Mouse (Mus musculus) midbrain, embryonic 11.5 days (tissue): Measurements from ENCODE around the gene Helt. TPM values are rescaled to one million over a fixed set of nuclear protein-coding genes. Genes with fewer than 3 reads are reported as not detected.

Experiments used
- ATAC-seq: fragments of 200-750 bp; cut with Nextera tagmentation; 2 replicates; pipeline ENCODE4 v1.8.0; 2017; ENCODE audit warnings: moderate TSS enrichment, moderate library complexity; ENCODE audit not compliant: low FRiP score
- DNase-seq: peaks from one replicate; pipeline ENCODE4 v3.0.0; 2015; ENCODE audit warnings: low spot score; ENCODE audit errors: missing footprints
- H3K27ac ChIP-seq: fragments of 300-500 bp; sonication (generic); 2 replicates; pipeline ENCODE4 v1.5.1; 2014; ENCODE audit warnings: low read depth, low read length
- H3K27me3 ChIP-seq: fragments of 300-500 bp; sonication (generic); 2 replicates; pipeline ENCODE4 v1.6.1; 2014; ENCODE audit warnings: mild to moderate bottlenecking, low read length, moderate library complexity, mixed read lengths; ENCODE audit not compliant: control insufficient read depth, insufficient read depth
- H3K36me3 ChIP-seq: fragments of 300-500 bp; sonication (generic); 2 replicates; pipeline ENCODE4 v1.6.1; 2014; ENCODE audit warnings: mild to moderate bottlenecking, low read length, moderate library complexity, mixed read lengths; ENCODE audit not compliant: control insufficient read depth, insufficient read depth
- H3K4me1 ChIP-seq: fragments of 300-500 bp; sonication (generic); 2 replicates; pipeline ENCODE4 v1.6.1; 2014; ENCODE audit warnings: low read length; ENCODE audit not compliant: control insufficient read depth, insufficient read depth
- H3K4me2 ChIP-seq: fragments of 300-500 bp; sonication (generic); 2 replicates; pipeline ENCODE4 v1.6.1; 2014; ENCODE audit warnings: mild to moderate bottlenecking, moderate library complexity
- H3K4me3 ChIP-seq: fragments of 300-500 bp; sonication (generic); 2 replicates; pipeline ENCODE4 v1.5.1; 2014; ENCODE audit warnings: low read depth, low read length
- H3K9ac ChIP-seq: fragments of 300-500 bp; sonication (generic); 2 replicates; pipeline ENCODE4 v1.6.1; 2014; ENCODE audit warnings: low read length
- H3K9me3 ChIP-seq: fragments of 300-500 bp; sonication (generic); 2 replicates; pipeline ENCODE4 v1.6.1; 2016; ENCODE audit warnings: low read length; ENCODE audit not compliant: control insufficient read depth
- WGBS: fragments of 180-500 bp; shearing (Covaris S2); extraction: QIAGEN DNeasy Blood & Tissue Kit; methylation state at CpG from one replicate; pipeline ENCODE4 v1.1.7; 2014; 5-methylcytosine and 5-hydroxymethylcytosine counted together
- polyA plus RNA-seq: library from polyadenylated mRNA; unstranded; fragments of >200 nt; fragmentation: Nextera tagmentation; extraction: Ambion mirVana; gene quantifications from 2 replicates; pipeline ENCODE4 v1.2.1, GENCODE M21; 2014

The Helt gene
- polyA plus RNA-seq, result 48.9 and 49.0 TPM in 2 replicates

DNA sequence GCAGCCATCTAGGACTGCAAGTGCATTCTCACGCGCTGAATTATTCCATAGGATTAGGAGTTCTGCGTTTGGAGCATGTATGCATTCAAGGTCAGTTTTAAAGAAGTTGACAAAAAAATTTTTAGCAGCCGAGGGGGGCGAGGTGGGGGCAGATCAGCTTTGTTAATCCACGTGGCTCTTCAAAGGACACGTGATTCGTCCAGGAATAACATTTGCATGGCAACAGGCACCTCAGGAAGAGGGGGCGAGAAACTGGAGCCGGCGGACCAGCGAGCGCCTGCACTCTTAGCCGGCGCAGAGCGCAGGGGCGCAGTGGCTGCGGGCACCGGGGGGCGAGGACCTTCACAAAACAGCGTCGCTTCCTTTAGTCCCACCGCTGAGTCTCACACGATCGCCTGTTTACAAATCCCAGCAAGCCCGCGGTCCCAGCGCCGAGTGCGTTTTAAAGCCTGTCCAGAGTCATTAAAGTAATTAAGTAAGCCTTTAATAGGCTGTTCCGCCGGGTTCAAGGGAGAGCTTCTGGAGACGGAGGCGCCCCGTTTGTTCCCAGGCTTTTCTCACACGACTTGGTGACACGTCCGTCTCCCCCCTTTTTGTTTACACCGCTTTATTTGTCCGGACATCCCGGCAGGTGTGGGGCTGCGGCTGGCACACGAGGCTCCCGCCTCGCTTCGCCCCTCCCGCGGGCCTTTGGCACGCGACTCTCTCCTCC is at the start of gene Helt:
TSS of gene Helt (minus strand) at position 491 of the 712 bp plus-strand sequence.
- Histone ChIP-seq H3K4me3 (peak within 1 kb of the TSS; percentile 28), H3K9ac (peak within 1 kb of the TSS; percentile 20; the same call in 1 of the 2 replicates), H3K9me3 (no peaks in the 10 kb centered on the region), H3K27me3 (peaks cover 84% of the 10 kb centered on the region), H3K4me2 (peak within 1 kb of the TSS; percentile 41), H3K36me3 (no peaks in the 10 kb centered on the region), H3K27ac (no peak within 1 kb of the TSS), H3K4me1 (peaks cover 12% of the 10 kb centered on the region)
- WGBS, result under 1% methylated on average over 50 of the region's 50 CpGs
- peak; percentile 54 for ATAC-seq
- peak; percentile 94 for DNase-seq

DNA sequence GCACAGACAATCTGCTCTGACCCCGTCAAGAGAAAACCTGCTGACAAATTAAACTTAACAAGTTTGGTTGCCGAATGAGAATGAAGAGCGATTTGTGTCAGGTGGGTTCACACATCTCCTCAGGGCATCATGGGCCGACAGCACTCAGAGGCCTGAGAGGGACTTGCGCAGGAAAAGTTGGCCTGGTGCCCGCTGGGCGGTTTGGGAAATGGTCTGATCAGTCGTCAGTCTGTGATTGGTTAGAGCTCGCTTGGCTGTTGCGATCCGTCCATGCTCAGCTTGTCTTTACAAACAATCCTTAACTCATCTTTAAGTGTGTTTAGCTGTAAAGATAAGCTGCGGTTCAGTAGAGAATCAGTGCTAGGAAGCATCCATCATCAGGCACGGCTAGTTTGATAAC is 47.8 kb upstream of the Helt start:
- WGBS, result 93% methylated on average over 13 of the region's 13 CpGs
- H3K36me3 ChIP-seq, result no peaks in the 10 kb centered on the region
- no peak overlapping the region for H3K27ac ChIP-seq
- ATAC-seq, result no peak
- H3K4me3 ChIP-seq, result no peak overlapping the region
- H3K4me1 ChIP-seq, result no peaks in the 10 kb centered on the region
- no peak overlapping the region for H3K9ac ChIP-seq
- DNase-seq, result no peak
- no peaks in the 10 kb centered on the region for H3K27me3 ChIP-seq
- H3K9me3 ChIP-seq, result no peaks in the 10 kb centered on the region
- H3K4me2 ChIP-seq, result no peak overlapping the region

DNA sequence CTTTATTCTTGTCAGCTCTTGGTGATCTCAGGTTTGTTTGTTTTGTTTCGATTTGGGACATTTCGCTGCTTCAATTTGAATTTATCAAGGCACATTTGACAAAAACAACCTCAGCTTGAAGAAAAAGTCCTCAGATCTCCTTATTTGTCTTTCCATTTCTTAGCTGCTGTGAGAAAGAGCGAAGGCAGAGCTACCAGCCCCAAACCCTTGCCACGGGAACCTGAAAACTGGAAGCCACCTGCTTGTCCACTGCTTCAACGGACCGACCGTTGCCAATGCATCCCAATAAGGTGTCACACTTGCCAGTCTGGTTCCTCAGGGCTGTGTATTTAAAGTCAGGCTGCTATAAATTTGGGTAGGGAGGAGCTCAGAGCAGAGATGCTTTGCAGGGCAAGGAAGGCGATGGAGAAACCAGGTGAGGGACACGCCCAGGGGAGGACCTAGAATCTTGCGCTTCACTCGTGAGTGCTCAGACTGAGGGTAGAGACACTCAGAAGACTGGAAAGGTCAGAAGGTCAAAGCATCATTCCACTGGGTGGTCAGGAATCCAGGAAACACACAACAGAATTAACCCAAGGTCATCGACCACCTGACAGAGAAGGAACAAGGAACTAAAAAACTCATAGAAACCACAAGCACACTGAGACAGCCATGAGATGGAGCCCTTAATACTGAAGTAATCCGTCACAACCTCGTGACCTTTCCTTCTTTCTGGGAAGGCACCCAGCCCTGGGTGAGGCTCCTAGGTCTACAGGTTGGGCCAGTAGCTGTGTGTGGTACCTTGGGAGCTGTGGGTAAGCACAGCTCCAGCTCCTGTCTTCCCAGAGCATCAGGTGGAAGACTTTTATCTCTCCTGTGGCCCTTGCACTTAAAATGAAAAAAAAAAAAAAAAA is 46.2 kb upstream of the Helt start:
- Histone ChIP-seq H3K9ac (no peak overlapping the region), H3K4me1 (no peaks in the 10 kb centered on the region), H3K27me3 (no peaks in the 10 kb centered on the region), H3K4me3 (no peak overlapping the region), H3K27ac (no peak overlapping the region), H3K36me3 (no peaks in the 10 kb centered on the region), H3K9me3 (no peaks in the 10 kb centered on the region), H3K4me2 (no peak overlapping the region)
- WGBS, result 82% methylated on average over 14 of the region's 14 CpGs
- no peak for ATAC-seq
- no peak for DNase-seq

DNA sequence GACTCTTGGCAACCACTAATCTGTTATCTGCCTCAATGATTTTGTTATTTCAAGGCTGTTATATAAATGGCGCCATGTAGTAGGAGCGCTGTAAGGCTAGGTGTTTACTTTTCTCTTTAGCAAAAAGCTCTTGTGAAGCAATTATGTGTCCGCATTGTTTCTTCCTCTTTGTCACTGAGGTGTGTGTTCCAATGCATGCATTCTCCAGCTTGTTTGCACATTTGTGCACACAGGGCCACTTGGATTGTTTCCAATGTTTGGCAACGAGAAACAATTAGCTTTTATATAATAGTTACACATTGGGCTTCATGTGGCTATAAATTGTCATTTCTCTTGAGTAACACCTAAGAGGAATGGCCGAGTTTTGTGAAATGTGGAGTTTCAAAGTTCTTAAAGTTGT is 44.8 kb upstream of the Helt start:
- Histone ChIP-seq H3K27ac (no peak overlapping the region), H3K4me2 (no peak overlapping the region), H3K4me3 (no peak overlapping the region), H3K9ac (no peak overlapping the region), H3K9me3 (no peaks in the 10 kb centered on the region), H3K4me1 (no peaks in the 10 kb centered on the region), H3K36me3 (no peaks in the 10 kb centered on the region), H3K27me3 (no peaks in the 10 kb centered on the region)
- ATAC-seq (no peak), DNase-seq (no peak)
- WGBS, result 79% methylated on average over 5 of the region's 5 CpGs

DNA sequence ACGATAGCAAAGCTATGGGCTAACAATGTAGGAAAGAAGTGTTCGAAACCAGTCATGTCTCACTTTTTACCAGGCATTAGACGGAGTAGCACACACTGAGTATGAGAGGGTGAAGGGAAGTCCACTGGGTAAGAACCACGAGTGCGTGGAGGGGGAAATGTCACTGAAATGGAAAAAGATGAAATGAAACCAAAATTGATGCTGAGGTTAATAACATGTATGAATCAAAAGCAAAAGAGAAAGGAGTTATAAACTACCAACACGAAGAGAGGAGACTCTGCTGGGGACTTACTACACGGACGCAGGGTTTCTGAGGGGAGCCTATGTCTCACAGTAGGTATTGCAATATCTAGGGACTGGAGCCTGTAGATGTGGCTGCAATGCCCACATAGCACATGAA is 41.9 kb upstream of the Helt start:
- H3K9me3 ChIP-seq, result no peaks in the 10 kb centered on the region
- no peak overlapping the region for H3K27ac ChIP-seq
- no peaks in the 10 kb centered on the region for H3K36me3 ChIP-seq
- ATAC-seq (no peak), DNase-seq (no peak)
- H3K9ac ChIP-seq, result no peak overlapping the region
- WGBS, result 92% methylated on average over 8 of the region's 8 CpGs
- no peak overlapping the region for H3K4me3 ChIP-seq
- H3K4me1 ChIP-seq, result no peaks in the 10 kb centered on the region
- no peaks in the 10 kb centered on the region for H3K27me3 ChIP-seq
- H3K4me2 ChIP-seq, result no peak overlapping the region

DNA sequence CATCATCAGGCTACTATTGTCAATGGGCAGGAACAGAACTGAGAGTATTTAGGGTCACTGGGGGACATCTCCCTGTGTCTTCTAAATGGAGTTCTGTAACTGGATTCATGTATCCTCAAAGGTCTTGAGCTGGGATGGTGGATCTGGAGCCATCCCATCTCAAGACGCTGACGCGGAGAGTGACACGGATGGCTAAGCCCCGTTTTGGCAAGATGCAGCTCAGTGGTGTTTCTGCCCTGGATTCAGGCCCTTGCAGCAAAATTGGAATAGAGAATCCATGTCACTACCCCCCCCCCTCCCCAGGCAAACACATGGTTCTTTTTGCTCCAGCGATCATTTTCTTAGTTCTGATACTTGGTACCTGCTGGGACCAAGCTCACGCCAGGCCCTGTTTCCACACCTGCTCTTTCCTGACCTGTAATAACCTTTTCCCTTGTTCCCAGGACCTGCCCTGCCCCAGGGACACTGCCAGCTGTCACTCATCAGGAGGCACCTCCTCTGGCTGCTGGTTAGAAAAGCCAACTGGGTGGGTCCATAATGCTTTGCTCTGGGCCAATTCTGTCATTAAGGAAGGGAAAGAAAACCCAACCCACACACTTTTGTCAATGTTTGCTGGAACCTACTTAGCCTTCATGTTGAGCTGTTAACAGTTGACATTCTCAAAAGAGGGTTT is 38.1 kb upstream of the Helt start:
- 87% methylated on average over 7 of the region's 7 CpGs for WGBS
- Histone ChIP-seq H3K9me3 (no peaks in the 10 kb centered on the region), H3K4me1 (no peaks in the 10 kb centered on the region), H3K4me2 (no peak overlapping the region), H3K27me3 (no peaks in the 10 kb centered on the region), H3K36me3 (no peaks in the 10 kb centered on the region), H3K4me3 (no peak overlapping the region), H3K27ac (no peak overlapping the region), H3K9ac (no peak overlapping the region)
- DNase-seq (no peak), ATAC-seq (no peak)

DNA sequence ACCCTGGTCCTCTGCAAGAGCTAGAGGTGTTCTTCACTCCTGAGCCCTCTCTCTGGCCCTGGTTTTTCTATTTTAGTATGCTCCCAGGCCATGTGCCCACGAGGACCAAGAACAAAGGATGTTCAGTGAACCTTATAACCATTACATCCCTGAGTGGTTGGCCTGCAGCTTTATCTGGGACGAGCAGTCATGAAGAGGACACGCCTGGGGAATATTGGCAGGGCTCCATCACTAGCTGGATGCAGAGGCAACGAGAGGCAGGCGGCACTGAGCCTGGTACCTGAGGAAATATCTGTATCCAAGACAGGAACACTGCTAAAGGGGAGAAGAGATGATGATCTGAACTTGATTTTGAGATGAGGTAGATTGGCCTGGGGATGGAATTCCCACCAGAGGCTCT is 37.3 kb upstream of the Helt start:
- no peak overlapping the region for H3K27ac ChIP-seq
- H3K9ac ChIP-seq, result no peak overlapping the region
- no peaks in the 10 kb centered on the region for H3K9me3 ChIP-seq
- 81% methylated on average over 5 of the region's 5 CpGs for WGBS
- no peak for ATAC-seq
- H3K36me3 ChIP-seq, result no peaks in the 10 kb centered on the region
- no peak for DNase-seq
- H3K4me1 ChIP-seq, result no peaks in the 10 kb centered on the region
- no peak overlapping the region for H3K4me3 ChIP-seq
- no peak overlapping the region for H3K4me2 ChIP-seq
- H3K27me3 ChIP-seq, result no peaks in the 10 kb centered on the region

DNA sequence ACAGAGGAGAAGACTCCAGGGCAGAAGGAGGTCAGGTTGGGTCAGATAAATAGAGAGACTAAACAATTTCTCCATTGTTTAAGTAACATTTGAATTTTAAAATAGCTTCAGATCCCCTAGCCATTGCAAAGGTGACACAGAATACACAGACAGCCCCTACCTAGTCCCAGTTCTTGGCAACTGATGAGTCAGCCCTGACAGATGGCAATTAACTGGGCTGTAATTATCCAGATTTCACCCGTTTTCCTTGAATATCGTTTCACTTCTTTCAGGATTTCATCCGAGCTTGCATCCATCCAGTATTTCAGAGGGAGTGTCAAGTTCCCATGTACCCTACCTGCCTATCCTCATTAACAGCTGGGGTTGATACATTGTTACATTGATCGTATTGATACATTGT is 34.9 kb upstream of the Helt start:
- Histone ChIP-seq H3K9me3 (no peaks in the 10 kb centered on the region; the same call in 1 of the 2 replicates), H3K4me1 (no peaks in the 10 kb centered on the region), H3K9ac (no peak overlapping the region), H3K4me3 (no peak overlapping the region), H3K27me3 (no peaks in the 10 kb centered on the region), H3K36me3 (no peaks in the 10 kb centered on the region), H3K27ac (no peak overlapping the region), H3K4me2 (no peak overlapping the region)
- 80% methylated on average over 4 of the region's 4 CpGs for WGBS
- ATAC-seq (no peak), DNase-seq (no peak)

DNA sequence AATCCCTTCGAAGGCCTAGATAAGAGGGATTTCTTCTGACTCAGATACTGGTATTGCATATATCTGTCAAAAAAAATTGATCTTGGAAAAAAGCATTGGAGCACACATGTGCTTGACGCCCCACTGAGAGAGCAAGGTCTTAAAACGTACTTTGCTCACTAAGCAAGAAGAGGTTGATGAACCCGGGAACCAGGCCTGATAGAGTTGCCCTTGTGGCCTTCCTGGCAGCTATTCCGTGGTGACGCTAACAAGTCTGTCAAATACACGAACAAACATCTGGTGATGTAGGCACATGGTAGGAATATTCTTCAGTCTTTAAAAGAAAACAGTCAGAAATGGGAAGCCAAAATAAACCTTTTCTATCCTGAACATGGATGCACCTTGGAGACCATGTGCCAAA is 32.8 kb upstream of the Helt start:
- DNase-seq (no peak), ATAC-seq (no peak)
- 89% methylated on average over 7 of the region's 7 CpGs for WGBS
- Histone ChIP-seq H3K4me3 (no peak overlapping the region), H3K9me3 (no peaks in the 10 kb centered on the region; the same call in 1 of the 2 replicates), H3K4me2 (no peak overlapping the region), H3K36me3 (no peaks in the 10 kb centered on the region), H3K9ac (no peak overlapping the region), H3K4me1 (no peaks in the 10 kb centered on the region), H3K27me3 (no peaks in the 10 kb centered on the region), H3K27ac (no peak overlapping the region)
